Mouse (Mus musculus): ENCODE measurements around the gene Gm49661.
A peak's percentile ranks its signal among the peaks of the same experiment; 100 is the strongest.

Gm49661 gene

DNA sequence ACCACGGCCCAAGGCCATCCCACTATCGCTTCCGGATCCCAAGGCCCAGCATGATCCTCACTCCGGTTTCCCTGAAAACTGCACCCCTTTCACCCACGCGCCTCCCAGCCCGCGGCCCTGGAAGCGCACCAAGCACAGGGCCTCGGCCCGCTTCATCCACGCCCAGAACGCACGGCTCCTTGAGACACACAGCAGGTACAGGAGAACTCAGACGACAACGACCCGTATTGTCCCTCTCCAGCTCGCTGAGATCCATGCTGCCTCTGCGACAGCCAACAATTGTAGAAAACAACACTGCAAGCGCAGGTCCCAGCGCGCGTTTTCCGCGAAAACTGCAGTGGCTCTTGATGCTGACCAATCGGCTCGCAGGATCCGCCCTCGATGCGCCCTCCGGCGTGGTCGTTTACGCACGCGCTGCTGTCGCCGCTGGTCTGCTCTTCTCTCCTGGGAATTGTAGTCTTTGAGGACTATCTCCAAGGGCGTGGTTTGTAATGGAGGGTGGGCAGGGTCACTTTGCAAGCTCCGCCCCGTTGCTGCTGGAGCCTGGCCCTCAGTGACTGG is 3.4 kb downstream of the Gm49661 start:
- peak; percentile 98 for DNase-seq

DNA sequence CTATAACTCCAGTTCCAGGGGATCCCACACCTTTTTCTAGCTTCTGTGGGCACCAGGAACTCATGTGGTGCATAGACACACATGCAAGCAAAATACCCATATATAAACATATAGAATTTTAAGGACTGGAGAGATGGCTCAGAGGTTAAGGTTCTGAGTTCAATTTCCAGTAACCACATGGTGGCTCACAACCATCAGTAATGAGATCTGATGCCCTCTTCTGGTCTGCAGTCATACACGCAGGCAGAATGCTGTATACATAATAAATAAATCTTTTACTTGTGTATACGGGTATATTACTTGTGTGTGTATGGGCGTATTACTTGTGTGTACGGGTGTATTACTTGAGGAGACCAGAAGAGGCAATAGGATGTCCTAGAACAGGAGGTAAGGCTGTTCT is 5.3 kb downstream of the Gm49661 start:
- DNase-seq, result no peak

DNA sequence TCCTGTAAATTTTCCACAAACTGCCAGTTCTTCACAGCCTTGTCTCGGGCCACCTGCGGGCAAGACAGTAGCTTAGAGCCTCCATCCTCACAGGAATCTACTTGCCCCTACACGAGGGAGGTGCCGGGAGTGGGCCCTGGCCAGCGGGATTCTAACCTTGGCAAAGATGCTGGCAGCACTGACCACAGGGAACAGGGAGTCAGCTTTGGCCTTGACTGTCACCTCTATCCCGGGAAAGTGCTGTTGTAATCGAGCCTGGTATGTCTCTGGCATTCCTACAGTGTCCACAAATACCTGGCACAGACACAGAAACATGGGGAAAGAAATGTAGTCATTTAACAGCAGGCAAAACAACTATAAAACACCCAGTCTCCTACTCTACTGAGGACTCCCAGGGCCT is 9.4 kb downstream of the Gm49661 start:
- no peak for DNase-seq

DNA sequence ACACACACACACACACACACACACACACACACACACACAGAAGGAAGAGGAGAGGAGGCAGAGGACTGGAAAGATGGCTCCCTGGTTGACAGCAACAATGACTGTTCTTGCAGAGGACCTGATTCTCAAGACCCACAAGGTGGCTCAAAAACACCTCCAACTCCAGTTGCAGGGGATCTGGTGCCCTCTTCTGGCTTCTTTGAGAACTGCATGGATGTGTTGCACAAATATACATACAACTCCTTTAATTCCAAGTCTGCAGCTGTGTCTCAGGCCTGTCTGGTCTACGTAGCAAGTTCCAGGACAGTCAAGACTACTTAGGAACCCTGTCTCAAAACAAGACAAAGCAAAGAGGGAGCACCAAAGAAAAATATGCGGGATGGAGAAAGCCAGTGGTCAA is 12.5 kb downstream of the Gm49661 start:
- peak; percentile 78 for DNase-seq

DNA sequence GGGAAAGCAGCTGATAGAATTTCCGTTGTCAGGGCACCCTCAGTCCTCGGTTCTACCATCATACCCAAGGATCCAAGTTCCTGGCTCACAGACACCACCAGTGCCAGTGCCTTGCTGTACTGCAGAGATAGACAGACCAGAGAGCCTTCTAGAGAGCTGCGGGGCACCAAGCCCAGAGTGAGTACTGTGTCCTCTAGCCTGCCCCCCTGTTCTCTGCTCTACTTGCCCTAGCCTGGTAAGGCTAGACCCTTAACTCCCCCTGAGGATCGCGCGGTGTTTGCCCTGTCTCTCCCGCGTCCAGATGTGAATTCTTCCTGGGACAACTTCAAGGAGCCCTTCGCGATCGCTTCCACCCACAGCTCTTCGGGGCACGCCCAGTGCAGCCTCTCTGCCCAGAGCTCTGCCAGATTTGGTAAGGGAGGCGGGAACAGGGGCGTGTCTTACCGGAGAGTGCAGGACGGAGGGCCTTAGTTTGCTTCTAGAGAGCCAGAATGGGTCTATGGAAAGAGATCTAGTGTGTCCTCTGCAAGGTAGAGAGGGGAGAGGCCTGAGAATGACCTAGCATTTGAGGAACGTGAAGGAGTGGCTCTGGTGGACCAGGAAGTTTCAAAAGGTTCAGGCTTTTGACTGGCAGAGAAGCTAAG is 16.5 kb downstream of the Gm49661 start:
- DNase-seq, result peak; percentile 77

DNA sequence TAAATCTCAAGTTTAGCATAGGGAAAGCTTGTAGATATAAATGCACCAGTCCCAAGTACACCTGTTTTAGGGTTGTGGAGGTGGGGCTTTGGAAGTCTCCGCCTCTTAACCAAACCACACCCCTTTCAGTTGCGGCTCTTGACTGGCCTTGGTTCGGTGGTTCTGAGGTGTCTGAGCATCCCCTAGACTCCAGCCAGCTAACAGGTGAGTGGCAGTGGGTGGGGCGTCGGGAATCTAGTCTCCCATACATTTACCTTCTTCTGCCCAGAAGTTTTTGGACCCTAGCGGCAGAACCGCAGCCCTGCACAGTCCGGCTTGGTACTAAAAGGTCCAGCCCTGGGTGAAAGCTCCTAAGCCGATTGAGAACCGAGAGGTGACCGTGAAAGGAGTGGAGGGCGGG is 19.5 kb downstream of the Gm49661 start:
- no peak for DNase-seq

DNA sequence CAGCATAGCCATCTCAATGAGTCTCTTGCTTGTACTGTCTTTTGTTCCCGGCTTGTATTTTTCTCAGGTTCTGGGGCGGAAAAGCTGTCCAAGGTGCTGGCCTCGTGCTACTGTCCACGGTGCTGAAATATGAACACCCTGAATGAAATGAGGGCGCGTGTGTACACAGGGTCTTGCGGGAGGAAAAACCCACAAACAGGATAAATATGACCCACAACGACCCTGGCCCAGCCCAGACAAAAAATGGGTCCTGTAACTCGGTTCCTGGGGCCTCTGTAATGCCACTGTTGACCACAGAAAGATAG is 22.0 kb downstream of the Gm49661 start:
- peak; percentile 61 for DNase-seq

DNA sequence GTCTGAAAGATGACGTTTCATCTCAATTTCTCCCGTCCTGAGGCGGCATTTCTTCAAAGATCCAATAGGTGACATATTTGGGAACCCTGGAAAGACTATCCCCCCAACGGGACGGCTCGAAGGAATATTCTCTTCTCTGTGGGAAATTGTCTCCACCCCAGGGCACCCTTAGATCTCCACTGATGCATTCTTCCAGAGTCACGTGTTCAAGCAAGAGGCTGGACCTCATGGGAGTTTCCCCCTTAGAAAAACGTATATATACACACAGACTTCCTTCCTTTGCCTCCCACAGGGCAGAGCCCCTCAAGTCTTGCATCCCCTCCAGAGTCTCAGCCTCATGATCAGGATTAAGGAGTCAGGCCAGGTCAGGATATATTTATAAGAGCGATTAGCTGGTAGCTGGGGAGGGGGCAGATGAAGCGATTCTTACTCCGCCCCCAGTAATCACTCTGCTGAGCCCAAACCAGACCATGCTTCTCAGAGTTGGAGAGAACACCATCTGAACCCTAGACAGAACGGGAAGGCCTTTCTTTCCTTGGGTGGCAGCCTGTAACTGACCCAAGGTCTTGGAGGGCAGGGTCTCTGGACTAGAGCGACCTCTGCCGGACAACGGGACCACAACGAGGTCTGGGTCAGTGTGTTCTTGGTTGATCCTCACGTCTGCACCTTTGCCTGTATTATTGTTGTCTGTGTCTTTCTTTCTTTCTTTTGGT is 22.5 kb downstream of the Gm49661 start, which contains the start of gene Rtbdn:
Gene Rtbdn, plus strand, starts transcription at position 464 of the 713 bp plus-strand sequence.
- DNase-seq, result no peak

DNA sequence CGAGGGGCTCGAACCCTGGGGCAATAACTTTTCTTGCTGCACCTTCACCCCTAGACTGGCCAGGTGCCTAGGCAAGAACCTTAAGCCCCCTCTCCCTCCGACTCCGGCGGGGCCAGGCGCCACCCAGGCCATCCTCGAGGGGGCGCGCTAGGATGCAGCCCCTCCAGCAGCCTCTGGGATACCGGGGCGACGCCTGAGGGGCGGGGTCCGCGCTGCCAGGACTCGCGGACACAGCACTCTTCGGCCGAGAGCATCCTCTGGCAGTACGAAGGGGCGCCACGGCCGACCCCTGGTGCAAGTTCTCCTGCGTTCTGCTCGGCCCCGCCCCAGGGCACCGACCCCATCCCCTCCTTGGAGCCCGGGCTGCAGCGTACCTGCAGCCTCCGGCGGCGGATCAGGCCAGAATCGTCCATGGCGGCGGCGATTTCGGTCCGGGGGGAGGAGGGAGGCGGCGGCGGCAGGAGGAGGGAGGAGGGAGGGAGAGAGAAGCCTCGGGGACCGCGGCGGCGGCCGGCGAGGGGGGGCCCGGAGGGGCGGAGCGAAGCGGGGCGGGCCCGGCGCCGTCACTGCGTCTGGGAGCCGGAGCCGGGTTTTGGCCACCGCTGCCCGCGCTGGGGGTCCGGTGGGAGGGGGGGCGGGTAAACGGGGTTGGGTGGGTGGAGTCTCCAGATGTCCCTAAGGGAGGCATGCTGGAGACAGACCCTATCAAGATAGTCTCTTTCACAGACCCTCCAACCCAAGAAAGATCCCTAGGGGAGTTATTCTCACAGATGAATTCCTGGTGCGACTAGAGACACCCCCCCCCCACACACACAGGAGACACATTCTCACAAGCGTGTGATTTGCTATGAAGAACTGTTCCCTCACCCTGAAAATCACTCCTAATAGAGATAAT is 23.4 kb downstream of the Gm49661 start:
- no peak for DNase-seq

DNA sequence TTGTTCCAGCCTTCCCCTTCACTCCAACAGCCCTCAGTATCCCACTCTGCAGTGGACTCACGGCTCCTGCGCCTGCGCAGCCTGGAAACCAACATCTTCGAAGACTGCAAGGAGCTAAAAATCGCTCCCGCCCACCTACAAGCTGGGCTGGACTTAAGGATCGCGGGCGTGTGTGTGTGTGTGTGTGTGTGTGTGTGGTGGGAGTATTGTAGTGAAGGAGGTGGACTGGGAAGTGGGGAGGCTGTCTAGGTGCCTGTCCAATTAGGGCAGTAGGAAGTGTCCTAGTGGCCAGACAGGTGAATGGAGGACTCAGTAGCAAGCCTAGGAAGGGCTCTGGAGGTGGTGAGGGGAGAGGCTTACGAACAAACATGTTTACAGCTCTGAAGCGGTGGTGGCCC is 24.0 kb downstream of the Gm49661 start:
- no peak for DNase-seq

DNA sequence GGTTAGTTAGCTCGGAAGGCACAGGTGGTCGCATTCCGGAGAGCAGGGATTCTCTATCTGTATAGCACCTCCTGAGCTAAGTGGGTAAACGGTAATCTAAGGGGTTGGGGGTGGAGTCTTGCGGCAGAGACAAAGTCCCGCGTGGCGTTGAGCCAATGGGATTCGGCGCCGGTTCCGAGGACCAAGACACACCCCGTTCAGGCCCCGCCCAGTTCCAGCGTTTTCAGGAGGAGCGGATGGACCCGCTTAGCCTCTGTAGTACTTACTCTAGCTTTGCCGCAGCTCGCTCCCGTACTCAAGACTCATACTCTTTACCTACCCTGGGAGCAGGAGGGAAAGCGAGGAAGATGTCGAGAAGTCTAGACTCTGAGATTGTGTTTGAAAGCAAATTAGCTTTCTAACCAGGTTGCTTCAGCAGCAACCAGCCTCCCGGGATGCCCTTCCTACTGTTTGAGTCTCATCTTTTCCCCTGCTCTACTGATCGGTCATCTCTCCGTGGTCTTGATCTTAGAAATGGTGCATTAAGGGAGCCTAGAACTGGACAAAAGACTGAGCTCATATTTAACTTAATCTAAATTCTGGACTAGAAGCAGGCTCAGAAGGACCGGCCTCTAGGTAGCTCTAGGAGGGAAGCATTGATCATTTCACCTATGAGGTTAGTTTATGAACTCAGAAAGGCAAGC is 24.6 kb downstream of the Gm49661 start:
- DNase-seq, result peak; percentile 59

DNA sequence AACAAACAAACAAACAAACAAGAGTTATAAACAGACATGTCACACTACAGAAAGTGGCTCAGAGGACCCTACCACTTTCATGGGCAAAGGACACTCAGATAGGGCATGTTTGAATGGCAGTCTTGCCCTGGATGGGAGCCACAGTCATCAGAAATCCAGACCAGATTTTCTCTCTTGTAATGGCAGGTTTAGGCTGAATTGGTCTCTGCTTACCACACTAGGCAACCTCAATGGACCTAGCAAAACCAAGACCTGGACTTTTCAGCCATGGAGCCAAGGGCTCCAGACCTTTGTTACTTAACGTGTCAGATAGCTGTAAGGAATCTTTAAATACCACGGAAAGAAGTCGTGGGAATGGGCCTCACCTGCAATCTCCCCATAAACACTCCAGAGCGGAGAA is 25.5 kb downstream of the Gm49661 start:
- no peak for DNase-seq

DNA sequence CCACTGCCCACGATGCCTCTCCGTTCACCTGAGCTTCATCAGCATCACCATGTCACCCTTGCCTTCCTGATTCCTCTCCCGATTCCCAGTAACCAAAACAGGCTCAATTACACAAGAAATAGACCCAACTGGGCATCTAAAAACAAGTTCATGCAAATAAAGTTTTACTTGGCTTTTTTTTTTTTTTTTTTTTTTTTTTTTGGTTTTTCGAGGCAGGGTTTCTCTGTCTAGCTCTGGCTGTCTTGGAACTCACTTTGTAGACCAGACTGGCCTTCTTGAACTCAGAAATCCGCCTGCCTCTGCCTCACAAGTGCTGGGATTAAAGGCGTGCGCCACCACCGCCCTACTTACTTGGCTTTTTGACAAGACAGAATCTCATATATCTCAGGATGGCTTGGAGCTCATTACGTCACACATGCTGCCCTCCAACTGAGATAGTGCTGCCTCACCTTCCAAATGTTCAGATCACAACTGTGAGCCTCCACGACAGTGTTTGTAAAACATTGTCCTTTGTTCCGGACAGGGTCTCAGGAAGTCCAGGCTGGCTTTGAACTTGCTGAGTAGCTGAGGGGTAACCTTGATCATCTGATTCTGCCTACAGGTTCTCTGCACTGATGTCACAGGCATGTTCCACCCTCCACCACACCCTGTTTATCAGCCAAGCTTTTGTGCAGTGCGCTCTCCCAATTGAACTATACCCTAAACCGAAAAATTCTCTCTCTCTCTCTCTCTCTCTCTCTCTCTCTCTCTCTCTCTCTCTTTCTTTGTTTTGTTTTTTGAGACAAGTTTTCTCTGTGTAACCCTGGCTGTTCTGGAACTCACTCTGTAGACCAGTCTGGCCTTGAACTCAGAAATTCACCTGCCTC is 31.4 kb downstream of the Gm49661 start:
- DNase-seq, result no peak

DNA sequence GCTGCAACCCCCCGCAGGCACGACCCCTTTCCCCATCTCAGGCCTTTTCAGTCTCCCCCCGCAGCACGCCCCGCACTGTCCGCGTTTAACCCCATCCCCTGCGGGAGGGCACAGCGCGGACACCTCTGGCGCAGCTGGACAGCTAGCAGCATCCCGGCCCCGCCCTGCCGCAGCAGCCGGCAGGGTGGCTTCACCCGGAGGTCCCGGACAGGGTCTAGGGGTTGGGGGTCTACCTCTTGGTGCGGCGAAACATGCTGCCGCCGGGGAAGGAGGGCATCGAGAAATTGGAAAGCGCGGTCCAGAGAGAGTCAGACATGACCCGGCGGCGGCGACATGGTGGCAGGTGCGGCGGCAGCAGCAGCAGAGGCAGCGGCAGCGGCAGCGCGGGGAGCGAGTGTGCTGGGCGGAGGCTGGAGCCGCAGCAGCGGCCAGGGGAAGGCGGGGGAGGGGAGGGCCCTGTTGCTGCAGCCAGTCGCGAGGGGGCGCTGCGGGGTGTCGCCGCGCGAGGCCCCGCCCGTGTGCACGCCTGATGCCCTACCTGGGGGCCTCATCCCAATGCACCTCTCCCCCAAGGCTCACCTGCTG is 32.2 kb downstream of the Gm49661 start, which contains the start of gene Mast1:
Gene Mast1, minus strand, starts transcription at position 398 of the 585 bp plus-strand sequence.
- peak; percentile 69 for DNase-seq

DNA sequence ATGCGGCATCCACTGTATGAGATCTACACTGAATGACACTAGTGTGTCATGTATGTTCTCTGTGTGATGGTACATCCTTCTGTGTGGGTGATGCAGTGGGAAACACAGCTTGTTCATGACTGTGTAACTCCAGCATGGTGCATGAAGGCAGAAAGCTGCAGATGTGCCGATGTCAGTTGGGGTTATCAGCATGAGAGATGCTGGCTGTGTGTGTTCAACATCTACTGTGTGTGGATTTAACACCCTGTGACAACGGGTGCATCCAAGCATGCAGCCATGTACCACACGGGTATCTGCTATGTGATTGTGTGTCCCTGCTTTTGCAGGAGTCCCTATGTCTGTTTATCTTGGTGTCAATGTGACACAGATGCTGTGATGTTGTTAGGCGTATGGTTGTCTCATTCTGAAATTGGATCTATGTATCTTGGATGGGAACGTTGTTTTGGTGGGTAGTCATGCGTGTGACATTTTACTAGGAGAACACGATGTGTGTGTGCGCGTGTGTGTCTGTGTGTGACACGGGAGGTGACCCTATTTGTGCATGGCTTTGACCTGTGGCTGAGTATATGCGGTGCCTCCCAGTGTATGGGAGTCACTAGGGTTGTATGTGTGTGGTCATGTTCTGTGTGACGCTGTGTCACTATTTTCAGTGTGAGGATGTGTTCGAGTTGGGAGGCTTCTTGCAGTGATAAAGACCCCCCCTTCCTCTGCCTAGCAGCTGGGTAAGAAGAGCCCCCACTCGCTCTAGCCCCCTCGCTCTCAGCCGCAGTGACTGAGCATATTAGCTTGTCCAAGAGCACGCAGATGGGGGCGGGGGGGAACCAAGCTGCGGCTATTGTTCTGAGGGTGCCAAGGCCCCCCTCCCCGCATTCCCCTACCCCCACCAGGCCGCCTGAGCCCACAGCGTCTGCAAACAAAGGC is 32.9 kb downstream of the Gm49661 start:
- no peak for DNase-seq

DNA sequence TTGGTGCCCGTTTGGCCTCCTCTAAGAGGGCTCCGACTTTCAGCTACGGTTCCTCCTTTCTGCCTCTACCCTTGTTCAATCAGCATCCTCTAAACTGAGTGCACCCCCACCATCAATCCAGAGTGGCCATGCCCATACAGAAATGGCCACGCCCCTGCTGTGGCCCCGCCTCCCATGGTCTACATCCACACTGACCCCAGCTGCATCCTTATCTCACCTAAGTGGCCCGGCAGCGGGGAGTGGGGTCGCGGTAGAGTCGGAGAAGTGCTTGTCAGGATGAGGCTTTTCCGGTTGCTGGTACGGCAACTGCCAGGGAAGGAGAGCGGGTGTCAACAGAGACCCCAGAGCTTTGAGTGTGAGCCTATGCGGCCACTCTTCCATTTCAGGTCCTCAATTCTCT is 33.7 kb downstream of the Gm49661 start:
- no peak for DNase-seq

DNA sequence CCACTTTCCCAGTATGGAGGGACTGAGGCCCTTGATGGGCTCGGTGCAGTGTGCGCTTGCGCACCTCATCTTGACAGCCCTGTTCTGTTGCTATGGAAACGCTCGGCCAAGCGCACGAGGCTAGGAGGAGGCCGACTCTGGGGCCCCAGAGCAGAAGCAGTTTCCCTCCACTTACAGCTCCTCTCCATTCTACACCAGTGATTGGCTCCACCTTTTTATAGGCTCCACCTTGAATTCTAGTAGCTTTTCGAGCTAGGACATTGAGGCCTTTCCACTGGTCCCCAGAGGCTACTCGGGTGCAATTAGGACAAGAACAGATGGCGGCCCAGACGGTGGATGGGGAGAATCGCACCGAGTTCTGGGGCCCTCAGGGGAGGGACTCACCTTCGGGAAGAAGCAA is 34.4 kb downstream of the Gm49661 start:
- DNase-seq, result no peak

DNA sequence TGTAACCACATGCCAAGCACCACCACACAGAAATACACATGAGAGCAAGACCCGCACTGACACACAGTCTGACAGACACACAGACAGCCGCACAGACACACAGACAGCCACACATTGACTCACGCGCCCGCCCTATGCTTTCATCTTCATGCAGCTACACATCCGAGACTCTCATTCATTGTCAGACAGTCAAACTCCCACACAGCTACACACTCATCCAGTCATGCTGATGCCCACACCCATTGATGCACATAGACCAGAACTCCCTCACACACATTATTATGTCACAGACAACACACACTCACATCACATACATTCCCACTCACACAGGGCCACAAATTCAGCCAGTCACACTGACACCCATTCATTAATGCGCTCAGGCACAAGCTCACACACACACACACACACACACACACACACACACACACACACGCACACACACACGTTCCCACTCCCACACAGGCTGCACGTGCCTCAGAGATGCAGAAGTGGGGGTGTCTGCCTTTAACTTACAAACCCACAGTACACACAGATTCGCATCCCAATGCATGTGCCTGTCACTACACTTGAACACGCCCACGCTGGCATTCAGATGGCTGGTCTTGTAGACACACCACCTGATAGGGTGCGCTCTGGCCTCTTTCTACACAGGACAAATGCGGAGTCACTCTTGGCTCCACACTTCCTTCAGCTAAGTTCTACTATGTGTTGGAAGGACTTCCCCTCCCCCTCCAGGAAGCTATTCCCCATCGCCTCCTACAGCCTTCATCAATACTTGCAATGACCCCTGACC is 35.3 kb downstream of the Gm49661 start:
- DNase-seq, result no peak

DNA sequence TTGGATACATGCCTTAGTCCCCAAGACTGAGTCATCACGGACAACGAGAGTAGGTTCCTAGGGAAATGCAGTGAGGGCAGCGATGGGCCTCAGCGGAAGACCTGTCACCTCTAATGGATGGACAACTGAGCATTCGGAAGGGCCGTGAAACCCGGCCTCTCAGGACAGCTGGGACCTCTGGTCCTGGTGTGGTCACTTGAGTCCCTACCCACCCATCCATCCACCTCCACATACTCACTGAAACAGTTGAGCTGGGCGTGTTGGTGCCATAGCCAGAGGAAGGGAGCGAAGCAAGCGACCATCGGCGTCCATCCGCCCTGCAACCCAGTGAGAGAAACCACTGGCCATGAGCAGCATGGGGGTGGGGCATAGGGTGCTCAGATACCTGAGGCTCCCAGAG is 38.7 kb downstream of the Gm49661 start:
- no peak for DNase-seq

Data from lung, postnatal 10 days (tissue).